Mouse (Mus musculus) B cell, adult 2 months (primary cell): ENCODE measurements around the gene Metap1.

ENCODE experiments used
- DNase-seq, 2 experiments: peaks; one replicate each; pipeline ENCODE4 v3.0.0; 2022

The Metap1 gene

DNA sequence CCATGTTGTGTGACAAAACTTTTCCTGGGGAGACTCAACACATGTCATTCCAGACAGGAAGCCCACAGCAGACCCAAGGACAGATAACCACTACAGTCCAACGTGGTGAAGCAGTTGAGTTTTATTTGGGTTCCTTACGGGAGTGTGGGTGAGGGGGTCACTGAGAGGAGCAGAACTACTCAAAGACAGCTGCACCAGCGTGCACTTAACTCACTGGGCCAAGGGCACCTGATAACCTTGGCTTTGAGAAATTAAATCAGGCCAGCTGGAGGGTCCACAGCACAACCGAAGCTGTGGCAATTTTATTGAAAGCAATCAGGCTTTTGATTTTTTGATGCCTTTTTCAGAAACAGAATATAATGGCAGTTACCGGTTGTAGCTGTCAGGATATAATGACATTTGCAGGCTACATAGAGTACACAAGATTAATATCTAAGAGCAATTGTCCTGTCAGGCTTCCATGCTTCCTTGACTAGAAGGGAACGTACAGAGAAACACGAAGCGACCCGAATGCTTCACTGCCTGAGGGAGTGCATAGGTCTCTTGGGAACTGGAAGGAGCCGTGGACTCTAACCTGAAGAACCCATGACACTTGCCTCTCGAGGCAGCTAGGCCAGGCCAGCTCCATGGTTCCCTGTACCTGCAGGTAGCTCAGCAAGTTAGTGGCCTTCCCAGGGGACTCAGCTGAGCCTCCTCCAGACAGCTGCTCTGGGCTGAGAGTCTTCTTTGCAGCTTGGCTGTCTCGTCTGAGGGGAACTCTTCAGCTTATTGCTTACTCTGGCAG lies 41.0 kb downstream of the Metap1 start:
- no peak for DNase-seq

DNA sequence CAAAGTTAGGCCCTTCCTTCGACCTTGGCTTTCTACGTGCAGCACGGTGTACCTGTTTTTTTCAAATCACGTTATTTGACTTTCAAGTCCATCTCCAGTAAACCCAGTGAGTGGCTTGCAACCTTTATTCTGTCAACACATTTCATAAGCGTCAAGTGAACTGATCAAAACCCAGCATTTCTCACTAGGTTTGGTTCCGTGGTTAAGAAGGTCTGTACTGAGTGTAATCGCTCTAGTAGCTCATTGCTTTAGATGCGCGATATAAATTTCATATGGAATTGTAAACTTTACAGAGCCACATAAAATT lies 45.9 kb downstream of the Metap1 start:
- DNase-seq, result no peak

DNA sequence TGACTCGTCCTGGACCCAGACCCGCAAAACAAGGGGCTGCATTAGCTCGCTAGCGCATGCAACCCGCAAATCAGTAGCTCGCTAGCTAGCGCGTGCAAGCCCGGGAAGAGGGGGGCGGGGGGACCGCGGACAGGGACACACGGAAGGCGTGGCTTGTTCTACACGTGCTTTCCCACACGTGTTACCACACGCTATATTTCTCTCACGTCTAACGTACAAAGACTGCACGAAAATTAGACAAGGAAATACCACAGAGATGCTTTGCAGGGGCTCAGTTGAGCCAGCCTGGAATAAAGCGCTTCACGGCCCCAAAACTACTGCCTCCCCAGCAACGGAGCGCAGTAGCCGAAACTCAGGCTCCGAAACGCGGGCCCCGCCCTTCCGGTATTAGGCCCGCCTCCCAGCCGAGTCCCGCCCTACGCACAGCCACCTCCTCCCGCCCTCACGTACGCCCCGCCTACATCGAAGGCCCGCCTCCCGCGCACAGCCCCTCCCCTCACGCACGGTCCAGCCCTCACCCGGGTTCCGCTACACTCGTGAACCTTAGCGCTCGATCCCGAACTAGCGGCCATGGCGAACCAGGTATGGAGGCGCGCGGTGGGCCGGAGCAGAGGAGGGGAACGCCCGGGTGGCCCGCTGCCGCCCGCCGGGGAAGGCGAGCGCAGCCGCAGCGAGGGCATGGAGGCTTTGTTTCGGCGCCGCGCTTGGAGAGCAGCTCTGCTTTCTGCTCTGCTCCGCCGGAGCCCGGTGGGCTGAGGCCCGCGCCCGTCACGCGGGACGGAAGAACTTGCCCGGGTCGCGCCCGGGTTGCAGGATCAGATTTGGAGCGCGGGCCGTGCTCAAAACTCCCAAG lies 46.5 kb downstream of the Metap1 start, which contains the start of gene Adh5:
Adh5 (plus strand) TSS at position 482 of the 853 bp plus-strand sequence.
- DNase-seq, result peak; percentile 94 to 95

DNA sequence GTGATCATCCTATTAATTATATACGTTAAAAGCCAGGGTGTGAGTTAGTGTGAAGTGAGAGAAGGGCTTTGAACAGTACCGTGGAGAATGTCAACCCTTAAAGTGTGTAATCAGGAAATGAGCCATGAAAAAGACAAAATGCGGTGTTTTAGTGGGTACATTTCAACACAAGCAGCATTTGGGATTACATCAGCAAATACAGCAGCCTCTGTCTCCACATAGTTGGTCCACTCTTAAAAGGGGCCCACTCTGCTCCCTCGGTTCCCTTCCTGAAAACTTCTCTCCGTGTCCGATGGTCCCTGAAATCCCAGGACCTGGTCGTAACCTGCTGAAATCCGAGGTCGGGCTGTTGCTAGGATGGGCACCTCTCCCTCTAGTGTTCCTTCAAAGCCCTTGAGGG lies 47.1 kb downstream of the Metap1 start:
- no peak for DNase-seq

DNA sequence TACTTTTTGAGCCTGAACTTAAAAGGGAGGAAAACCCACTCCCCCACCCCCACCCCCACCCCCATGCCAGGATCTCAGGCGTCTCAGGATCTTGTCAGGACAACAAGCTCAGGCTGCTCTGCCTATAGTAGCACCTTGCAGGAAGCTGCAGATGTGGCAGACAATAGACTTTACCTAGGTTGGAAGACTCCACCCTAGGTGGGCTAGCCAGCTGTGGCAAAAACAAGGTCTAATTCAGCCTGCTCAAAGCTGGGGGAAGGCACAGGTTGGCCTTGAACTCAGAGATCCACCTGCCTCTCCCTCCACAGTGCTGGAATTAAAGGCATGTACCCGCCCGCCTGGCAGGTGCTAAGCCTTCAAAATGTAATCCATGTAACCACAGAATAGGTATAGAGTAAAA lies 50.6 kb downstream of the Metap1 start:
- no peak for DNase-seq

DNA sequence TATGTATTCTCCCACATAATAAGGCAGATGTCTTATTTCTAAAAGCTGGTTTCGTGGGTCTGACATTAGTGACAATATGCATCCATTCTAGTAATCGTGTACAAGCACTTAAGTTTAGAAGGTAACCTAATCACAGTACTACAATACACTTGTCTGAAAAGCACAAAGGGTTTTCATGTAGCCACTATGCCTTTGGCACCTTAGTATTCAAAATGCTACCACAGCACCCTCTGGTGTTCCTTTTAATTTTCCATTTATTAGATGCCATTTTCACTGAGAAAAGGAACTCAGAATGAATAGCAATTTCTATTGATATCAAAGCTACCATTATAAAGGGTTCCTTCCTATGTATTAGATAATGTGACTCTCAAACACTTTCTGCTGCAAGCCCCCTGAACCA lies 57.5 kb downstream of the Metap1 start:
- no peak for DNase-seq

DNA sequence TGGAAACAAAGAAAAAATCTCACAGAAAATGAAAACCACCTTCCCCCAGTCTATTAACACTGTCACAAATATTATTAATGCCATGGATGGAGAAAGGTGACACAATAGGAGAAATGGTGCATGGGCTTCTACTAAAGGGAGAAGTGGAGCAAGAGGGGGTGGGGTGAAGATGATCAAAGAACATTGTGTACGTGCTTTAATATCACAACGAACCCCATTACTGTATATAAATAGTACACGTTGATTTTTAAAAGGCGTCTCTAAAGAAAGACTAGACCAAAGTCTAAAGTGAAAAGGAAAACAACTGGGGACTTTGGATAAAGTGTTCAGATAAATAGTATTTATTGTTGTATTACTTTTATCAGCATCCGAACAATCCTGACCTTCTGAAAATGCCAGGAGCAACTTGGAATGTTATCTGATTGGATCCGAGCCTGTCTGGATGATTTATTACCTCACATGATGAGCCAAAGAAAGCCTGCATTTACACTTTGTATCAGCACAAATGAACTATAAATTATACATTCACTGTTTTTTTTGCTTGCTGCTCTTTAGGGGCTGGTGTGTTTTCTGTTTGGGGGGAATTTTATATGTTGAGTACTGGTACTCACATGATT lies 58.8 kb downstream of the Metap1 start:
- no peak for DNase-seq

DNA sequence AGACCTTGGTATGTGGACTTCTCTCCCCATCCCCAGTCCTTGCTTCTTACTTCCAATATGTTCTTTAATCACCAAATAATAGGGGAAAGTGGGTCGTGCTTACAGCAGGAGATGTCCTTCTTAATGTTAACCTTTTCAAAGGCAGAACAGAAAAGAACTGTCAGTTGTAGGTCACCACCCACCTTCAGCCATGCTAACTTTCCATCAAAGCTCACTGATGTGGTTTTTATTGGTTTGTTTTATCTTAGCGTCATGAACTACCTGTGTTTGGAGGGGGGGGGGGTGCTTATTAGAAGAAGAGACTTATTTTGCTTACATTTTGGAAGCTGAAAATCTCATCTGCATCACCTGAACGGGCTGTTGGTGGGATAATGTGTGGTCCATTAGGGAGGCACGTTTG lies 65.1 kb downstream of the Metap1 start:
- DNase-seq, result no peak

DNA sequence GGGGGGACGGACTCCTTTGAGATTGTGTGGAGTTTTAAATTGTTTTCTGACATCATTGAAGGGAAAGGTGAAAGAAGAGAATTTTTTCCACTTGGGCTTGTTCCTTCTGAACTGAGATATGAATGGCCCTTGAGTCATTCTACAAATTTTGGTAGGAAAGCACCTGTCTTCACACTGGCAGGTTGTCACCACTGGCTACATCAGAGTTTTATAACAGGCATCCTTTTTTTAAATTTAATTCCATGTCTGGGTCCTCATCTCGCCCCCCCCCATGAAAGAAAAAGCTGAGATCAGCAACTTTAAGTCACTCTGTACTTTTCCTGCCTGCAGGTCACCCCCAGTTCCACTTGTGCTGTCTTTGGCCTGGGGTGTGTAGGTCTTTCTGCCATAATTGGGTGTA lies 65.7 kb downstream of the Metap1 start:
- no peak for DNase-seq

DNA sequence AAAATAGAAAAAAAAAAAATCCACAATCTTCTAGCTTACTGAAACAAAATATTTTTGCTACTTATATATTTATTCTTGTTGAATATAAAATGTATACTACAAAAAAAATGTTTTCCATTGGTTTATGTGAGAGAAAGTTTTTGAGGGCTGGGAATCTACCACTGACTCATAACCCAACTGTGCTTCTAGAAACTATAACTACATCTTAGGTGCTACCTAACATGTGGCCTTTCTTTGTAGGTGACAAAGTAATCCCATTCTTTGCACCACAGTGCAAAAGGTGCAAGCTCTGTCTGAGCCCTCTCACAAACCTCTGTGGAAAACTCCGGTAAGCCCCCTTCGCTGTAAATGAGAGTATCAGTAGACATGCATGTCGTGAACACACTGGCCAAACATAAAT lies 68.9 kb downstream of the Metap1 start:
- no peak for DNase-seq

DNA sequence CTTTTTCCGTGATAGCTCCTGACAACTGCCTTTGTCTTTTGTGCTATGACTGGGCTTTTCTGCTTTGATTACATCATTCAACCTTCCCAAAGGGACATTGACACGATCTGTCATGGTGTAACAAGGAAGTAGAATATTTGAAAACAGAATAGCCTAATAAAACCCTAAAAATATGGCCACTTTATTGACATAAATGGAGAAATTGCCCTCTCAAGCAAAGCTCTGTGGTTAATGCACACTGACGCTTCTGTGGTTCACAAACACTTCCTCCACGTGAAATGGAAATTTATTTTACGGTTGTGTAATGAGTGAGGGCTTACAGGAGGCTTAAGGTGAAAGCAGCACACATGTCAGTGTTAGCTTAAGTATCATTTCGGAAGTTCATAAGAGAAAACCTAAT lies 69.9 kb downstream of the Metap1 start:
- DNase-seq, result no peak

DNA sequence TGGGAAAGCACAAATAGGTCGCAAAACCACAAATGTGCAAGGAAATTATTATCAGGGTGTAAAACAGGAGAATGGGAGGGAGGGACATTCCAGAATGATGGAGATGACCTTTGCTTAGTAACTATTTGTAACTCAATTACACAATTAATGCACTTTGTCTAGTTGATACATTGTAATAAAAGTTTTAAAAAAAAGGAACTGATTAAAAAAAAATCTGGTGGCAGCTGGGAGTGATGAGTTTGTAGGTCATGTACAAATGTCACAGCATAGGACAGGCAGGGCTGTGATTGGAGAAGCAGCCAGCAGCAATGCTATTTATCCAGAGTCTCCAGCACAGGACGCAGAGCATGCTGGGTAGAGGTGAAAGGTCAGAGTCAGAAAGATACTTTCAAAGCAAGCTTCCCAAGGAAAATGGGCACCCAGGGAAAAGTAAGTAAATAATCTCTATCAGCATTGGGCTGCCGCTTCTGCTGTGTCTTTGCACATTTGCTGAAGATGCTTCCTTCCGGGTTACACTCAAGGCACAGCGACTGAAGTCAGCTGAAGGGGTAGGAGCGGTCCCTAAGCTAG lies 74.1 kb downstream of the Metap1 start, which contains the start of gene Adh4:
Adh4 (plus strand) TSS at position 346 of the 570 bp plus-strand sequence.
- no peak for DNase-seq

DNA sequence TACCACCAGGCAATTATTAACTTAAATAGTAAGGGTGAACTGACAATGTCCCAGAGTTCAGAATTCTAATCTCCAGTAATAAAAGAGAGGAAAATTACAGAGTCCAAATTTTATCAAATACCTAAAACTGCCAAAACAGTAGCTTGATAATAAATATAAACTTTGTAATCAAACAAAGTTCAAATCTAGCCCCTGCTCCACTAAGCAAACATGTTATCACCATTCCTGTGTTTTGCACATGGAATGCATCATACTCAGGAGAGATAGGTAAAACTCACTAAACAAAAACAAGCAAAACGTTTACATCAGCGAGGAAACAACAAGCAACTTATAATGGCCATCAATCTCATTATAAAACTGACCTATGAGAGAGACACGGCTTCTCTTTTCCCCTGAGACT lies 79.1 kb downstream of the Metap1 start:
- DNase-seq, result no peak

DNA sequence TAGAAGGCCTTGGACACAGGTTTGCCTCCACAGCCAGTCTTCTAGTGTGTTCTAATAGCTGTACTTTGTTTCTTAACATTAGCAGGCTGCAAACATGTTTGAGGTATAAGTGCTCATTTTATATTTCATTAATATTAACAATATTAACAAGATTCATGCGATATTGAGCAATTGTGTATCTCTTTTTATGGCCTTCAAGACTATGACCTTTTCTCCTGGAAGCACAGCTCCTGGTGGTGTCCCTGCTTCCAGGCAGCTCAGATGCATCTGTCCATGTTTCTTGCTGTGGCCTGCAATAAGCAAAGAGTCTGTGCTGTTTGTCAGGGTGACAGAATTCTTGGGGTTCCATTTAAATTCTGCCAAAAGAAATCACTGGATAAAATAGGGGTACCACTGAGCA lies 79.7 kb downstream of the Metap1 start:
- DNase-seq, result no peak
